Mouse (Mus musculus) kidney, postnatal 4 days (tissue): ENCODE measurements around the gene Gm1140.
"Not testable (repeated sequence)": the region's sequence is repeated elsewhere in the genome, so short reads cannot be mapped to it uniquely, and the experiment has no call there.

Experiments used
- DNase-seq, 2 experiments: peaks; one replicate each; pipeline ENCODE4 v3.0.0; 2021; ENCODE audit warnings: mixed read lengths in 2 of 2

The Gm1140 gene

DNA sequence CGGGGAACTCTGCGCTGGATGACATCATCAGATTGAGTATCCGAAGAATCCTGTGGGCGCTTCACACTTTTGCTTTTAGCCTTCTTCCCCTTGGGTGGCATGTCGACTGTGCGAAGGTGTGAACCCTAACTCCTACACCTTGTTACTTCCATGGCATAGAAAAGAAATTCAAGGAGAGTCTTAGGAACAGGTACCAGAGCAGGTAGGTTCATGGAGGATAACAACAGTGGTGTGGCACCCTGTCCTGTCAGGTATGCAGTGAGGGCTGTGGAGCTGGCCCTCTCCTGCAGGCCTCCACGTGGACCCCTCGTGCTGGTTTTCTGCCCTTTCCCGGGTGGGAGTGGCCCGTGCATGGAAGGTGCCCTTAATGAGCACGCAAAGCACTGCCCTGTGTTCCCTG, at the start of gene Gm1140:
Gene Gm1140, minus strand, starts transcription at position 101 of the 400 bp plus-strand sequence.
- DNase-seq: not testable (repeated sequence)

DNA sequence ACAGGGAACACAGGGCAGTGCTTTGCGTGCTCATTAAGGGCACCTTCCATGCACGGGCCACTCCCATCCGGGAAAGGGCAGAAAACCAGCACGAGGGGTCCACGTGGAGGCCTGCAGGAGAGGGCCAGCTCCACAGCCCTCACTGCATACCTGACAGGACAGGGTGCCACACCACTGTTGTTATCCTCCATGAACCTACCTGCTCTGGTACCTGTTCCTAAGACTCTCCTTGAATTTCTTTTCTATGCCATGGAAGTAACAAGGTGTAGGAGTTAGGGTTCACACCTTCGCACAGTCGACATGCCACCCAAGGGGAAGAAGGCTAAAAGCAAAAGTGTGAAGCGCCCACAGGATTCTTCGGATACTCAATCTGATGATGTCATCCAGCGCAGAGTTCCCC, 2.0 kb upstream of the Gm1140 start, which contains the start of gene Gm14692:
Gene Gm14692, plus strand, starts transcription at position 301 of the 400 bp plus-strand sequence.
- DNase-seq: not testable (repeated sequence)
